Mouse (Mus musculus) kidney, embryonic 14.5 days (tissue): ENCODE measurements around the gene Mrc1. TPM values are rescaled to one million over a fixed set of nuclear protein-coding genes. Genes with fewer than 3 reads are reported as not detected.

Source experiments
- ATAC-seq: fragments of 200-750 bp; cut with Nextera tagmentation; 2 replicates; pipeline ENCODE4 v1.8.0; 2017; ENCODE audit warnings: moderate number of reproducible peaks, mild to moderate bottlenecking, moderate TSS enrichment, moderate library complexity; ENCODE audit not compliant: low FRiP score, low TSS enrichment
- H3K27ac ChIP-seq: fragments of 300-500 bp; sonication (generic); 2 replicates; pipeline ENCODE4 v1.5.1; 2014; ENCODE audit warnings: low read depth, mild to moderate bottlenecking, low read length, moderate library complexity, mixed read lengths
- H3K27me3 ChIP-seq: fragments of 300-500 bp; sonication (generic); 2 replicates; pipeline ENCODE4 v1.6.1; 2014; ENCODE audit warnings: mild to moderate bottlenecking, low read length; ENCODE audit not compliant: control insufficient read depth, insufficient read depth
- H3K36me3 ChIP-seq: fragments of 300-500 bp; sonication (generic); 2 replicates; pipeline ENCODE4 v1.6.1; 2014; ENCODE audit warnings: low read length, mixed read lengths; ENCODE audit not compliant: control insufficient read depth, insufficient read depth
- H3K4me1 ChIP-seq: fragments of 300-500 bp; sonication (generic); 2 replicates; pipeline ENCODE4 v1.6.1; 2014; ENCODE audit warnings: low read length, mixed read lengths; ENCODE audit not compliant: control insufficient read depth, insufficient read depth
- H3K4me2 ChIP-seq: fragments of 300-500 bp; sonication (generic); replicated peaks from 2 replicates; pipeline ENCODE4 v1.6.1; 2014; ENCODE audit warnings: low read depth, mild to moderate bottlenecking, low read length
- H3K4me3 ChIP-seq: fragments of 300-500 bp; sonication (generic); 2 replicates; pipeline ENCODE4 v1.5.1; 2014; ENCODE audit warnings: mild to moderate bottlenecking, low read length
- H3K9ac ChIP-seq: fragments of 300-500 bp; sonication (generic); 2 replicates; pipeline ENCODE4 v1.6.1; 2014; ENCODE audit warnings: low read depth, mild to moderate bottlenecking, low read length, moderate library complexity
- H3K9me3 ChIP-seq: fragments of 300-500 bp; sonication (generic); 2 replicates; pipeline ENCODE4 v1.6.1; 2016; ENCODE audit warnings: low read length; ENCODE audit not compliant: control insufficient read depth
- WGBS: fragments of 180-500 bp; shearing (Covaris S2); extraction: QIAGEN DNeasy Blood & Tissue Kit; methylation state at CpG from one replicate; pipeline ENCODE4 v1.1.7; 2014; 5-methylcytosine and 5-hydroxymethylcytosine counted together
- polyA plus RNA-seq: library from polyadenylated mRNA; unstranded; fragments of >200 nt; fragmentation: Nextera tagmentation; extraction: Ambion mirVana; gene quantifications from 2 replicates; pipeline ENCODE4 v1.2.1, GENCODE M21; 2014

Gene Mrc1
- polyA plus RNA-seq, 1 experiment from 2014 or later = 5.0 TPM

- Histone ChIP-seq H3K27ac (no peak overlapping the region), H3K9ac (no peak overlapping the region), H3K4me3 (no peak overlapping the region), H3K9me3 (no peaks in the 10 kb centered on the region), H3K4me1 (no peaks in the 10 kb centered on the region), H3K27me3 (no peaks in the 10 kb centered on the region), H3K4me2 (no peak overlapping the region), H3K36me3 (no peaks in the 10 kb centered on the region)
- WGBS = 69% methylated on average over 4 of the region's 4 CpGs
- no peak for ATAC-seq
These were observed 22.4 kb upstream of the Mrc1 start for GRCm38 (mm10) chr2:14206798-14207197.

GRCm38 (mm10) chr2:14210731-14211130 is 18.5 kb upstream of the Mrc1 start:
- no peaks in the 10 kb centered on the region for H3K27me3 ChIP-seq
- no peak overlapping the region for H3K4me2 ChIP-seq
- WGBS = 93% methylated on average over 1 of the region's 1 CpGs
- H3K9me3 ChIP-seq = no peaks in the 10 kb centered on the region
- no peak for ATAC-seq
- H3K4me3 ChIP-seq = no peak overlapping the region
- no peak overlapping the region for H3K9ac ChIP-seq
- no peaks in the 10 kb centered on the region for H3K36me3 ChIP-seq
- no peak overlapping the region for H3K27ac ChIP-seq
- H3K4me1 ChIP-seq = no peaks in the 10 kb centered on the region

- no peaks in the 10 kb centered on the region for H3K27me3 ChIP-seq
- no peak overlapping the region for H3K4me3 ChIP-seq
- no peak overlapping the region for H3K4me2 ChIP-seq
- ATAC-seq = peak; percentile 55; the same call in 1 of the 2 replicates
- no peaks in the 10 kb centered on the region for H3K9me3 ChIP-seq
- no peaks in the 10 kb centered on the region for H3K4me1 ChIP-seq
- no peaks in the 10 kb centered on the region for H3K36me3 ChIP-seq
- no peak overlapping the region for H3K9ac ChIP-seq
- no peak overlapping the region for H3K27ac ChIP-seq
These were observed 17.6 kb upstream of the Mrc1 start for GRCm38 (mm10) chr2:14211606-14212005.

- Histone ChIP-seq H3K9ac (no peak overlapping the region), H3K9me3 (no peaks in the 10 kb centered on the region), H3K4me2 (no peak overlapping the region), H3K27ac (no peak overlapping the region), H3K27me3 (no peaks in the 10 kb centered on the region), H3K36me3 (no peaks in the 10 kb centered on the region), H3K4me3 (no peak overlapping the region), H3K4me1 (no peaks in the 10 kb centered on the region)
- 58% methylated on average over 3 of the region's 3 CpGs for WGBS
- no peak for ATAC-seq
These were observed 14.4 kb upstream of the Mrc1 start for GRCm38 (mm10) chr2:14214764-14215163.

- WGBS = 80% methylated on average over 3 of the region's 3 CpGs
These were observed 12.5 kb upstream of the Mrc1 start for GRCm38 (mm10) chr2:14216653-14217052.

GRCm38 (mm10) chr2:14218126-14218525 is 11.1 kb upstream of the Mrc1 start:
- Histone ChIP-seq H3K36me3 (no peaks in the 10 kb centered on the region), H3K9me3 (no peaks in the 10 kb centered on the region), H3K27me3 (no peaks in the 10 kb centered on the region), H3K9ac (no peak overlapping the region), H3K4me3 (no peak overlapping the region), H3K4me1 (no peaks in the 10 kb centered on the region), H3K27ac (no peak overlapping the region), H3K4me2 (no peak overlapping the region)
- WGBS = 81% methylated on average over 6 of the region's 6 CpGs
- ATAC-seq = no peak

More at GRCm38 (mm10) chr2:14216653-14217052, 12.5 kb upstream of the Mrc1 start:
- Histone ChIP-seq H3K36me3 (no peaks in the 10 kb centered on the region), H3K9ac (no peak overlapping the region), H3K27ac (no peak overlapping the region), H3K27me3 (no peaks in the 10 kb centered on the region), H3K4me1 (no peaks in the 10 kb centered on the region), H3K4me2 (no peak overlapping the region), H3K4me3 (no peak overlapping the region), H3K9me3 (no peaks in the 10 kb centered on the region)
- no peak for ATAC-seq

- H3K27ac ChIP-seq = no peak overlapping the region
- WGBS = 94% methylated on average over 3 of the region's 4 CpGs
- H3K4me2 ChIP-seq = no peak overlapping the region
- no peaks in the 10 kb centered on the region for H3K4me1 ChIP-seq
- no peaks in the 10 kb centered on the region for H3K36me3 ChIP-seq
- no peak overlapping the region for H3K4me3 ChIP-seq
- H3K9me3 ChIP-seq = no peaks in the 10 kb centered on the region
- ATAC-seq = no peak
- no peaks in the 10 kb centered on the region for H3K27me3 ChIP-seq
- H3K9ac ChIP-seq = no peak overlapping the region
These were observed 4.8 kb upstream of the Mrc1 start for GRCm38 (mm10) chr2:14224387-14224786.

GRCm38 (mm10) chr2:14228495-14228894 is 697 bp upstream of the Mrc1 start:
- Histone ChIP-seq H3K9ac (no peak overlapping the region), H3K27ac (no peak overlapping the region), H3K4me1 (no peaks in the 10 kb centered on the region), H3K36me3 (no peaks in the 10 kb centered on the region), H3K4me3 (no peak overlapping the region), H3K9me3 (no peaks in the 10 kb centered on the region), H3K27me3 (no peaks in the 10 kb centered on the region), H3K4me2 (no peak overlapping the region)
- no peak for ATAC-seq
- 84% methylated on average over 6 of the region's 6 CpGs for WGBS

- no peak overlapping the region for H3K27ac ChIP-seq
- H3K4me2 ChIP-seq = no peak overlapping the region
- no peak for ATAC-seq
- no peaks in the 10 kb centered on the region for H3K27me3 ChIP-seq
- H3K9ac ChIP-seq = no peak overlapping the region
- WGBS = 92% methylated on average over 14 of the region's 14 CpGs
- no peaks in the 10 kb centered on the region for H3K9me3 ChIP-seq
- no peaks in the 10 kb centered on the region for H3K36me3 ChIP-seq
- H3K4me3 ChIP-seq = no peak overlapping the region
- no peaks in the 10 kb centered on the region for H3K4me1 ChIP-seq
These were observed 787 bp downstream of the Mrc1 start for GRCm38 (mm10) chr2:14229979-14230378.

GRCm38 (mm10) chr2:14232897-14233296 is 3.7 kb downstream of the Mrc1 start:
- ATAC-seq = no peak
- H3K4me1 ChIP-seq = no peaks in the 10 kb centered on the region
- no peak overlapping the region for H3K9ac ChIP-seq
- WGBS = 74% methylated on average over 1 of the region's 1 CpGs
- no peaks in the 10 kb centered on the region for H3K27me3 ChIP-seq
- H3K4me2 ChIP-seq = no peak overlapping the region
- no peak overlapping the region for H3K4me3 ChIP-seq
- H3K36me3 ChIP-seq = no peaks in the 10 kb centered on the region
- H3K9me3 ChIP-seq = no peaks in the 10 kb centered on the region
- no peak overlapping the region for H3K27ac ChIP-seq
